Mouse (Mus musculus): ENCODE measurements around the gene Rfx8.

DNA sequence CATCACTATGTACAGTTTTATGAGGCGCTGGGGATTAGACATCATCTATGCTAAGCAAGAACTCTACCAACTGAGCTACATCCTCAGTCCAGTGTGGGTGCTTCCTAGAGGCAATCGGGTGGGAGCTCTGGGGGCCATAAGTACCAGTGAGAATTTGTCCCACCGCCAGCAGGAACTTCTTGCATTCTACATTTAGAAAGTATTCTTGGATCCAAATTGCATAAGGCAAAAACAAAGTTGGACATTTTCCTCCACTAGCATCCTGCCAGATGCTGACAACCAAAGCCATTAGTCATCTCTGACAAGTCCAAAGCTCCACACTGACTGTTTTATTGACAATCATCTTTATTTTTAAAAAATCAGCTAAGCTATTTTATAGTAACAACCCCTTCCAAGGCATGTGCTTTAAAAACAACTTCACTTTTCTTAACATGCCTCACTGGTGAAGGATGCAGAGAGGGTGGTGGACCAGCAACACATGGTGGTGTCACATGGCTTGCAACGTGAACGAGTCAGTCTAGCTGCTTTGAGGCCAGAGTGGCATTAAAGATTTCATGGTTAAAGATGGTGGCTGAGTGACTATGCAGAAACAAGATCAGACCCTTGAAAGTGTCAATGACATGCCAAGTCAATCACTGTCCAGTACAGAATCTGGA lies 44.4 kb downstream of the Rfx8 start:
- TF ChIP-seq CHD2 (IDR thresholded peaks at IDR 0.05; ENCODE audit: low read depth, low read length): no peak
- no peak for TF ChIP-seq ZC3H11A (IDR thresholded peaks at IDR 0.05; ENCODE audit: borderline replicate concordance, low read depth, low read length)
- TF ChIP-seq ZNF384 (IDR thresholded peaks at IDR 0.05; ENCODE audit: low read depth, low read length): no peak
- TF ChIP-seq MAFK (IDR thresholded peaks at IDR 0.05; ENCODE audit: insufficient read depth, low read depth, low read length): no peak

All from ES-E14 (cell line).